Mouse (Mus musculus): ENCODE measurements at regions not wholly inside any gene's neighbourhood (a gene's known extent, or its start where the extent isn't known, plus 50 kb on each side); places are given as distances from the start of the nearest gene placed in this dataset.

GRCm38 (mm10) chr5:47446305-47447028, 536.5 kb upstream of the Slit2 start:
- TF ChIP-seq CTCF (IDR thresholded peaks at IDR 0.05; ENCODE audit: borderline replicate concordance, extremely low read depth, insufficient read depth, insufficient read length) (no peak), POLR2A (IDR thresholded peaks at IDR 0.05; ENCODE audit: borderline replicate concordance, extremely low read depth, insufficient read depth, insufficient read length, poor library complexity, severe bottlenecking) (no peak)

Measured in brain, embryonic 14.5 days (tissue).